Mouse (Mus musculus) left cerebral cortex, adult 18-20 months (tissue): ENCODE results near the gene Grwd1. TPM values are rescaled to one million over a fixed set of nuclear protein-coding genes. Genes with fewer than 3 reads are reported as not detected.

Experiments used
- DNase-seq, 2 experiments: peaks; one replicate each; pipeline ENCODE4 v3.0.0; 2021 to 2022; ENCODE audit warnings: low spot score in 2 of 2, mixed read lengths in 1 of 2
- total RNA-seq, 2 experiments: library from RNA; stranded (reverse); gene quantifications; 2 replicates each; pipeline ENCODE4 v1.2.3; 2021

Gene Grwd1
- total RNA-seq, 2 experiments from 2014 or later: 20.1 to 23.2 TPM

- DNase-seq: no peak
Observed at GRCm38 (mm10) chr7:45779081-45779641, 51.6 kb downstream of the Grwd1 start.

- DNase-seq: no peak
Observed at GRCm38 (mm10) chr7:45775237-45775636, 55.5 kb downstream of the Grwd1 start.

Other genes starting within 250 kb of the Grwd1 start
- gene Fgf21, start 215.5 kb downstream of the Grwd1 start, total RNA-seq: not detected
- not detected for gene Fut1, start 213.7 kb downstream of the Grwd1 start, total RNA-seq
- gene Izumo1, start 209.1 kb downstream of the Grwd1 start, total RNA-seq: under 1 TPM in 1 of 2 experiments, not detected in 1; 0.21 TPM
- gene Rasip1, start 203.5 kb downstream of the Grwd1 start, total RNA-seq: 1 to 10 TPM; 6.4 to 7.9 TPM
- 1 to 10 TPM; 2.0 to 2.6 TPM for gene Mamstr, start 191.0 kb downstream of the Grwd1 start, total RNA-seq
- gene Fut2, start 164.6 kb downstream of the Grwd1 start, total RNA-seq: under 1 TPM; 0.12 to 0.26 TPM
- 10 to 100 TPM; 11.1 to 13.3 TPM for gene Ntn5, start 146.9 kb downstream of the Grwd1 start, total RNA-seq
- gene Sec1, start 136.5 kb downstream of the Grwd1 start, total RNA-seq: 1 to 10 TPM; 1.2 to 1.7 TPM
- gene Car11, start 131.1 kb downstream of the Grwd1 start, total RNA-seq: 100 to 1,000 TPM; 215 to 220 TPM
- gene Dbp, start 125.9 kb downstream of the Grwd1 start, total RNA-seq: 10 to 100 TPM; 63.1 to 84.6 TPM
- 100 to 1,000 TPM; 331 to 369 TPM for gene Rpl18, start 115.5 kb downstream of the Grwd1 start, total RNA-seq
- 10 to 100 TPM; 32.3 to 33.0 TPM for gene Sphk2, start 112.9 kb downstream of the Grwd1 start, total RNA-seq
- under 1 TPM in 1 of 2 experiments, not detected in 1; 0.21 TPM for gene Fam83e, start 109.7 kb downstream of the Grwd1 start, total RNA-seq
- gene Spaca4, start 105.1 kb downstream of the Grwd1 start, total RNA-seq: not detected
- gene Lmtk3, start 47.2 kb downstream of the Grwd1 start, total RNA-seq: 100 to 1,000 TPM; 229 to 237 TPM
- 10 to 100 TPM; 11.3 to 13.7 TPM for gene Sult2b1, start 46.3 kb downstream of the Grwd1 start, total RNA-seq
- 100 to 1,000 TPM; 191 to 210 TPM for gene Cyth2, start 16.4 kb downstream of the Grwd1 start, total RNA-seq
- gene Kcnj14, start 6.2 kb downstream of the Grwd1 start, total RNA-seq: 1 to 10 TPM; 2.2 to 2.6 TPM
- gene Kdelr1, start 41.8 kb upstream of the Grwd1 start, total RNA-seq: 10 to 100 TPM; 69.0 to 76.2 TPM
- 10 to 100 TPM; 10.7 to 10.9 TPM for gene Grin2d, start 47.4 kb upstream of the Grwd1 start, total RNA-seq
- not detected for gene Syngr4, start 65.8 kb upstream of the Grwd1 start, total RNA-seq
- 10 to 100 TPM; 20.9 to 22.0 TPM for gene Tmem143, start 66.0 kb upstream of the Grwd1 start, total RNA-seq
- gene Emp3, start 90.5 kb upstream of the Grwd1 start, total RNA-seq: 1 to 10 TPM; 5.5 to 8.4 TPM
- 1 to 10 TPM; 2.6 to 2.7 TPM for gene Ccdc114, start 93.1 kb upstream of the Grwd1 start, total RNA-seq
- gene Abcc6, start 199.4 kb upstream of the Grwd1 start, total RNA-seq: 1 to 10 TPM; 1.4 to 2.5 TPM
- 100 to 1,000 TPM; 105 to 106 TPM for gene Nomo1, start 202.8 kb upstream of the Grwd1 start, total RNA-seq